Mouse (Mus musculus): ENCODE measurements around the gene Tmem120b.

The Tmem120b gene

GRCm38 (mm10) chr5:123138953-123139721 lies 70.9 kb downstream of the Tmem120b start:
- peak; percentile 65; the same call in 1 of the 2 replicates for ATAC-seq (ENCODE audit: insufficient number of reproducible peaks, low FRiP score, low TSS enrichment)

DNA sequence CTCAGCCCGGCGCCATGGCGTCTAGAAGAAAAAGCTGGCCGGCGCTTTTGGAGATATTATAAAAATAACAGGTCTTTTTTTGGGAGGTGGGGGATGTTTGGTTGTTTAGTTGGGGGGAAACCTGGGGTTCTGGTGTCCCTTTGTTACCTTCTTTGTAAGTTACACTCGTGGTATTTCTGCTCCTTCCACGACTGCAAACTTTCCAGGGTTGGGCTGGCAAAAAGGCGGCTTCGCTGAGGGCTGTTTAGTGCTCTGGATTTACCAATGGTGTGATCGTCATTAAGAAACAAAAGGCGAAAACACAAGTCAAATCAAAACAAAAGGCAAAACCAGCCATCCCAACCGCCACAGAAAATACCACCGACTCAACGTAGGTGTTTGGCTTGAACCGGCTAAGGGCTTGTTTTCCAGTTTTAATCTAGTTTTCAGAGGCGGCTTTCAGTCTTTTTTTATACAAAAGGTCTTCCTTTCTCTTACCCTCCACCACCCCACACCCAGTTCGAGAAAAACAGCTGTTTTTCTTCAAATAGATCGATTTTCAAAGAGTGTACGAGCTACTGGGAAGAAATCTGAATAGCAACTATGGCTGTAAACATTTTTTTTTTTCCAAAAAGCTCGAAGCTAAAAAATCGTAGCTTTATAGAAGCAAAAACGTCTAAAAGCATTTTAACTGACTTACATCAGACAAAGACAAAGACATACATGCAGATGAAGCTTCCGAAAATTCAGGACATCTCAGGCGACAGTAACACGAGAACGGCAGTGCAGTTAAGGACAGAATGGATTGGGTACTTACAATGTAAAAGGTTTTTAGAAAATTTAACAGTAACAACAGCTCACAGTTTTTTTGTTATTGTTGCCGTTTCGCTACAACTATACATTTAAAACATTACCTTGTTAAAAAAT lies 71.8 kb downstream of the Tmem120b start:
- no peak for ATAC-seq (ENCODE audit: insufficient number of reproducible peaks, low FRiP score, low TSS enrichment)

DNA sequence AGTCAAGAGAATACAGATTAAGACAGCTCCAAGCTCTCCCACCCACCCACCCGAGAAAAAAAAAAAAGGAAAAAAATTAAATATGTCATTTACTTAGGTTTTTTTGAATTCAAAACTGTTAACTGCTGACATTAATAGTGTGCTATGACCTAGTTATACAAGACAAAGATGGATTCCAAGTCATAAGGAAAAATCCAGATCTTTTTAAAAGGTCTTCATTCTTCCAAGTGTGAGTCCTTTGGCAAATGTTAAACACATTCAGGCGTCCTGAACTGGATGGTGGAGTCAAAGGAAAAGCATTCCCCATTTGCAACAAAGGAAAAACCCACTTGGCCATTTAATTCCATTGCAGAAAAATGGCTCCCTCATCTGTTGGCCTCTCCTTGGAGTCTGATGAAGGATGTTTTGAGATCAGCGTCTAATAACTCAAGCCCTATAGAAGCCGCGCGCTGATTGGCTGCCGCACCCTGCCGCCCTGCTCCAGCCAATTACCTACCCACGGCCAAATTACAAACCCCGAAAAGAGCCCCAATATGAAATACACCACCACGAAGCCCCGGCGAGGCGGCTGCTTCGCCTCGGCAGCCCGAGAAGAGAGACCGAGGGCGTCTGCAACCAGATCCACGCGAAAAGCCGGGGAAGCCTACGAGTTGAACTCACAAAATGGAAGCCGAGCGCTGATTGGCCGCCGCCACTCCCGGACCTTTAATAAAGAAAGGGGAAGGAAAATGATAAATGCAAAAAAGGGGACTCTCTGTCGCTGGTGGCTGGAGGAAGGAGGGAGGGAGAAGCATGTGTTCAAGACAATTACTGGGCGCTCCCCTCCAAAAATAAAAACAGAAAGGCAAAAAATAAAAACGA lies 72.7 kb downstream of the Tmem120b start:
- peak; percentile 72; the same call in 1 of the 2 replicates for ATAC-seq (ENCODE audit: insufficient number of reproducible peaks, low FRiP score, low TSS enrichment)

DNA sequence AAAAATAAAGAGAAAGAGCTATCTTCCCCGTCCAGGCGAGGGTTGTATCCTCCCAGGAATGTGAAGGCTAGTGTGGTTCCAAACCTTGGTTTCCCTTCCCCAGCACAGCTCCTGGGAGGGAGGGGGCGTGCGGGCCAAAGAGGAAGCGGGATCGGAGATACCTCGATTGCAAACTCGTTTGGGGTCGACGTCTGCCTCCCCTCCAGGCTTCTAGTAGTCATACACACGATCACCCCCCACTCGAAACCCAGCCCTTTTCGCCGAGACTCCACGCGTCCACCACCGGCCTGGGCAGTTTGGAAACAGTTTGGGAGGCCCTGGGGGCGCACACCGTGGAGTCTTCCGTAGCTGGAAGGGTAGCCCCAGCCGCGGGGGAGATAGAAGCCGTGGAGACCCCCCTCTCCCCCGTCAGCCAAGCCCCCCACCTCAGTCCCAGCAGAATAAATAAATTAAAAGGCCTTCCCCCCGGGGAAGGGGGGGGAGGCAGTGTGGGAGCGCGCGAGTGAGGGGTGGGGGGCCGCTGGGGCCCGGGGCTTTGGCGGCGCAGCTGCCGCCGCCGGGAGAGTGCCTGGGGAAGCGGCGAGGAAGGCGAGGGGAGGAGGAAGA lies 73.4 kb downstream of the Tmem120b start:
- no peak for ATAC-seq (ENCODE audit: insufficient number of reproducible peaks, low FRiP score, low TSS enrichment)

DNA sequence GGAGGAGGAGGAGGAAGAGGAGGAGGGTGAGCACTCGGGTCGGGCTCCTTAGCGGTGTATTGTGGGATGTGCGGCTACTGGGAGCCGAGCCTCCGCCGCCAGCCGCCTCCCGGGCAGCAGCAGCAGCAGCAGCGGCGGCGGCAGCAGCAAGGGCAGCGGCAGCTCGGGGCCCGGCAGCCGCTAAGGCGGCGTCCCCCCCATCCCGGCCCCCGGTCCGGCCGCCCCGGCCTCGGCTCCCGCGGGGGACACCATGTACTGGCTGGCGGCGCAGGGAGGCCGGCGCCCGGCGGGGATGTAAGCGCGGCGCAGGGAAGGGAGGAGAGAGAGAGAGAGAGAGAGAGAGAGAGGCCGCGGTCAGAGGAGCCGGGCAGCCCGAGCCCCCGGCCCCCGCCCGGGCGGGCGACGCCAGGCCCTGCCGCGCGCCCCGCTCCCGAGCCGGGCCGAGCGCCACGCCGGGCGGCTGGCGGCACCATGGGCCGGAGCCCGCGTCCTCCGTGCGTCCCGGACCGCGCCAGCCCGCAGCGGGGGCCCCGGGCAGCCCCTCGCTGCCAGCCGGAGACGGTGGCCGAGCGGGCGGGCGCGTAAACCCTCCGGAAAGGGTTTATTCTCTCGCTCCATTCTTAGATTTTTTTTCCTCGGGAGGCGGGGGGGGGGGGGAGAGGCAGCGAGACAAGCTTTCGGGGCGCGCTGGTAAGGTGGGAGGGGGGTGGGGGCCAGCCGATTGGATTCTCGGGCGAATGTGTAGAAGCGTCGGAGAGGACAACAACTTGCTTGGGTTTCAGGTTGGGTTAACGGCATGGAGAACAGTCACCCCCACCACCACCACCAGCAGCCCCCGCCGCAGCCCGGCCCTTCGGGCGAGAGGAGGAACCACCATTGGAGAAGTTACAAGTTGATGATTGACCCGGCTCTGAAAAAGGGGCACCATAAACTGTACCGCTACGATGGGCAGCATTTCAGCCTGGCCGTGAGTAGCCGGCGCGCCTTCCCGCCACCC lies 74.2 kb downstream of the Tmem120b start, which contains the start of gene Setd1b:
Gene Setd1b (plus strand): TSS at position 33 of the 997 bp plus-strand sequence.
- ATAC-seq (ENCODE audit: insufficient number of reproducible peaks, low FRiP score, low TSS enrichment), result no peak

DNA sequence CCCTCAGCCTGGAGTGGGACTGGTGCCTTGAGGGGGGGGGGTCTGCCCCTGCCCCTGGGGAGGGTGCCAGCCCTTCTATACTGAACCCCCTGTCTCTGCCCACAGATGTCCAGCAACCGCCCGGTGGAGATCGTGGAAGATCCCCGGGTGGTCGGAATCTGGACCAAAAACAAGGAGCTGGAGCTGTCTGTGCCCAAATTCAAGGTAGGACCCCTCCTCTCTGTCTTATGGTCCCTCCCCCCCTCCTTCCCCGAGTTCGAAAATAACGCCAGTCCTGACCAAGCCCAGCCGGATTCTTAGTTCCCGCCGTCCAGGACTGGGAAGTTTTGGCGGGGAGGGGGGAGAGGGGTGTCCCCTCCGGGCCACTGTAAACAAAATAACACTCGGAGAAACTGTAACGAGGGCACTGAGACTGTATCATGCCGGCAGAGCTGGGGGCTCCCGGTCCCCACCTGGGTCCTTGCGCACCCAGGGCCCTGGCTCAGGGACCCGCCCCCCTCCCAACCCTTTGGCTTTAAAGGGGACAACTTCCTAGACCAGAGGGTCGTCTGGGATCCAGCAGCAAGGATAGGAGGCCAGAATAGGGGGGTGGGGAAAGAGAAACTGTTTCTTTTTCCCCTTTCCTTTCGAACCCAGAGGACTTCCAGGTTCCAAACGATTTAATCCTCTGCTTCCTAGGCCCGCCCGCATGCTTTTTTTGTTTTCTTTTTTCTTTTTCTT lies 75.2 kb downstream of the Tmem120b start:
- ATAC-seq (ENCODE audit: insufficient number of reproducible peaks, low FRiP score, low TSS enrichment), result no peak

DNA sequence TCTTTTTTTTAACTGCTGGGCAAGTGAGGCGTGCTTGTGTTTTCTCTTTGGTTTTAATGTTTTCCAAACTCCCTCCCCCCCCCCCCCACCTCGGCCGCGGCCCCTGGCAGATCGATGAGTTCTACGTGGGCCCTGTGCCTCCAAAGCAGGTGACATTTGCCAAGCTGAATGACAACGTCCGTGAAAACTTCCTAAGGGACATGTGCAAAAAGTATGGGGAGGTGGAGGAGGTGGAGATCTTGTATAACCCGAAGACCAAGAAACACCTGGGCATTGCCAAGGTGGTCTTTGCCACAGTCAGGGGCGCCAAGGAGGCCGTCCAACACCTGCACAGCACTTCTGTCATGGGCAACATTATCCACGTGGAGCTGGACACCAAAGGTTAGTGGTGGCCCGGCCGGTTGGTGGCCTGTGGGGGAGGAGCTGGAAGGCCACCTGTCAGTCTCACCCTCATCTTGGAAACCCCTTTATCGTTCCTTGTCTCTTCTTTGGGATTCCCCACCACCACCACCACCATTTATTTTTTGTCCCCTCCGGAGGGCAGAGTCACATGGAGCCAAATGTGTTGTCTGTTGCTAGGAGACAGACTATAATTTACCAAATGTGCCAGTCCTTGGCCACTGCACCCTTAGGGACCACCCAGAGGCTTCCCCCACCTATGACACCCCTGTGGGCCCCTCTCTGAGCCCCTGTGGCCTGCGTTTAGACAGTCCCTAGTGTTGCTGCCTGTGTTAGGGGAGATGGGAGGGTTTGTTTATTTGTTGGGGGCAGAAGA lies 75.9 kb downstream of the Tmem120b start:
- no peak for ATAC-seq (ENCODE audit: insufficient number of reproducible peaks, low FRiP score, low TSS enrichment)

DNA sequence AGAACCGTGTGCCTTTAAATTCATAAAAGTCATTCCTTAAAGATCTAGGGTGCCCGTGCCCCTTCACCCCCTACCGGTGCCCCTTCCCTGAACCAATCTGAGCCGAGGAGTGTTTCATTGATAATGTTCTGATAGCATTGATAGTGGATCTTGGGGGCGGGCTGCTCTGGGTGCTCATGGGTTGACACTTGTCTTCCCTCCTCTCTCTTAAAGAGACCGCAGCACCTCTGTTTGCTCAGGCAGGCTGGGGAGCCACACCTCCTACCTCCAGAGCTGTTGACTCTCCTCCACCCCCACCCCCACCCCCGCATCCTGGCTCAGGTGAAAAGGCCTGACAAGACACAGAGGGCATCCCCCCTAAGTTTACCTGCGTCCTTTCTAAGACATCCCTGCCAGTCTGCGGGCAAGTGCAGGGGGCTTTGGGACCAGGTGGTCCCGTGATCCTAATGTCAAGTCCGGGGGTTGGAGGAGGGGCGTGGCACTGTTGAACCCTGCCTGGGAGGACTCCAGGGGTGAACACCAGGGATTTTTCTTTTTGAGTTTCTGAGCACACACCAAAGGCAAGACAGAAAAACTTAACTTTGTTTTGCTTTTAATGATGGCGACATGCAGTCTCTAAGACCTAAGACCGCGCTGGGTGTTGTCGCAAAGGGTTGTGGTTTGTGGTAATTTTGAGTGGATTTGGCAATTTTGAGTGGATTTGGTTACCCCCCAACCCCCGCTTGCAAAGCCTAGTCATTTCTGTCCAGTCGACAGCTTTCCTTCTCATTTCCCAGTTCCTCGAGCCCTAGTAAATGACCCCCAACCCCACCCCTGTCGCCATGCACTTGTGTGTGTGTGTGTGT lies 76.8 kb downstream of the Tmem120b start:
- ATAC-seq (ENCODE audit: insufficient number of reproducible peaks, low FRiP score, low TSS enrichment), result no peak

GRCm38 (mm10) chr5:123146357-123146756 lies 78.1 kb downstream of the Tmem120b start:
- no peak for ATAC-seq (ENCODE audit: insufficient number of reproducible peaks, low FRiP score, low TSS enrichment)

GRCm38 (mm10) chr5:123147569-123147968 lies 79.4 kb downstream of the Tmem120b start:
- ATAC-seq (ENCODE audit: insufficient number of reproducible peaks, low FRiP score, low TSS enrichment), result no peak

DNA sequence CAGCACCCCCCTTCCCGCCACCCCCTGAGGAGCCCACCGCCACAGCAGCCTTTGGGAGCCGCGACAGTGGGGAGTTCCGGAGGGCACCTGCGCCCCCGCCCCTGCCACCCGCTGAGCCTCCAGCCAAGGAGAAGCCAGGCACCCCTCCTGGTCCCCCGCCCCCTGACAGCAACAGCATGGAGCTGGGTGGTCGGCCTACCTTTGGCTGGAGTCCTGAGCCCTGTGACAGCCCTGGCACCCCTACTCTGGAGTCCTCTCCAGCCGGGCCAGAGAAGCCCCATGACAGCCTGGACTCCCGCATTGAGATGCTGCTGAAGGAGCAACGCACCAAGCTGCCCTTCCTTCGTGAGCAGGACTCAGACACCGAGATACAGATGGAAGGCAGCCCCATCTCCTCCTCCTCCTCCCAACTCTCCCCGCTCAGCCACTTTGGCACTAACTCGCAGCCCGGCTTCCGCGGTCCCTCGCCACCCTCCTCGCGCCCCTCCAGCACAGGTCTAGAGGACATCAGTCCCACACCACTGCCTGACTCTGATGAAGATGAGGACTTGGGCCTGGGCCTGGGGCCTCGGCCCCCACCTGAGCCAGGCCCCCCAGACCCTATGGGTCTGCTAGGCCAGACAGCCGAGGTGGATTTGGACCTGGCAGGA lies 80.0 kb downstream of the Tmem120b start:
- no peak for ATAC-seq (ENCODE audit: insufficient number of reproducible peaks, low FRiP score, low TSS enrichment)

DNA sequence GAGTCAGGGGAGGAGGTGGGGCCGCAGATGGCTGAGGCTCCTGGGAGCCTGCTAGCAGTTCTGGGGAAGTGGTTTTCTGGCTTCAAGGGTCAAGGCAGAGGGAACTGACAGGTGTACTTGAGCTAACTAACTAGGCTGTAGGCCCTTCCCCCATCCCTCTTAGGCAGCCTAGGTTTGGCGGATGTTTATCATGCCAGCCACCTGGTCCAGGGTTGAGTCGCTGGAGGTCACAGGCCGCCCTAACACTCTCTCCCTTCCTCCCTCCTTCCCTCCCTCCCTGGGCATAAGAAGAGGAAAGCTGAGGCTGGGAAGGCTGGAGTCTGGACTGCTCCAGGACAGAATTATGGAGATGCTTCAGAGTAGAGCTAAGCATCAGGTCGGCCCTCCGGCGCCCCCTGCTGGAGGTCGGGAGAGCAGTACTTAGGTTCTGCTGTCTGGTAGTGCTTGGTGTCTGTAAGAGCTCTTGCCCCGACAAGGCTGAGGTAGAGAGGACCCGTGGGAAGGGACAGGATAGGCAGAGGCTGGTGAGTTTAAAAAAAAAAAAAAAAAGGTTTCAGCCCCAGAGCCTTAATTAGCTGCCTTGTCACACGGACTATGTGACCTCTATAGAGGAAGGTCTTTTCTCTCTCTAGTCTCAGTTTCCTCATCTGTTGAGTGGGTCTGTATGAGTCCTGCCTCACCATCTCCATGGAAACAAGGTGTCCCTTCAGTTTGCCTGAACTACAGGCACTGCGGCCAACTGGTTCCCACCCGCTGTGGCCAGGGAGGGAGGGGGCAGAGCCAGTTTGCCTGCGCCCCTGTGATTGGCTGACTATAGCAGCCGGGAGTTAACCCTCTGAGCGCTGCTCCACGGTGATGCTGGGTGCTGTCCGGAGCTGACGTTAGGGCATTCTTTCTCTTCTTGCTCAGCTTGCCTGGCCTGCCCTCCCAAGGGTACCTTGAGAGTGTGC lies 81.5 kb downstream of the Tmem120b start:
- ATAC-seq (ENCODE audit: insufficient number of reproducible peaks, low FRiP score, low TSS enrichment), result peak; percentile 71

- no peak for ATAC-seq (ENCODE audit: insufficient number of reproducible peaks, low FRiP score, low TSS enrichment)
Measured at GRCm38 (mm10) chr5:123150641-123151040, 82.4 kb downstream of the Tmem120b start.

DNA sequence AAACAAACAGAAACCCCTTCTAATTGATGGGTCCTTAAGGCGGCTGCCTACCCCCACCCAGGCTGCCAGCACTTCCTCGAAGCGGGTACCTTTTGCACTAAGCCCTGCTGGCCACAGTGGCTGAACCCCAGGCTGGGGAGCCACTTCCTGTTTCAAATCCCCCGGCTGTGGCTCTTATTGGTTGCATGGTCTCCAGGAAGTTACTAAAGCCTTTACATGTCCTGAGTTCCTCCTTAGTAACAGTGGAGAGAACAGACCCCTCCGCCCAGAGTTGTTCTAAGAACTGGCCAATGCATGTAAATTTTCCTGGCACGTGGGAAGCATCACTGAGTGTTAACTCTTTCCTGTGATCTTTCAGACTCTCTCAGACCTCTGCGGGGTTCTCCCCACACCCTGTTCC lies 82.9 kb downstream of the Tmem120b start:
- ATAC-seq (ENCODE audit: insufficient number of reproducible peaks, low FRiP score, low TSS enrichment), result no peak

Measured in cerebellum, adult (tissue).